Mouse (Mus musculus) brown adipose tissue, adult 24 weeks (tissue): Measurements from ENCODE around the gene Tfdp2. TPM values are rescaled to one million over a fixed set of nuclear protein-coding genes. Genes with fewer than 3 reads are reported as not detected.

Experiments used
- H3K27ac ChIP-seq: fragments of 200-500 bp; replicated peaks from 2 replicates; pipeline ENCODE4 v1.5.1; 2012; ENCODE audit warnings: low read depth, mild to moderate bottlenecking, low read length
- H3K4me1 ChIP-seq: fragments of 200-500 bp; 2 replicates; pipeline ENCODE4 v1.6.1; 2012; ENCODE audit warnings: low read length, mixed read lengths; ENCODE audit not compliant: control insufficient read depth, insufficient read depth, insufficient read length
- H3K4me3 ChIP-seq: fragments of 200-500 bp; 2 replicates; pipeline ENCODE4 v1.5.1; 2012; ENCODE audit warnings: low read depth, mild to moderate bottlenecking, low read length, moderate library complexity; ENCODE audit not compliant: insufficient read depth
- polyA plus RNA-seq: library from polyadenylated mRNA; stranded (reverse); fragments of >200 nt; gene quantifications from 2 replicates; pipeline ENCODE4 v1.2.4, GENCODE M21; 2012; ENCODE audit not compliant: missing spikeins, insufficient read depth, insufficient read length

Tfdp2 gene
- polyA plus RNA-seq, 1 experiment, result 23.8 TPM

DNA sequence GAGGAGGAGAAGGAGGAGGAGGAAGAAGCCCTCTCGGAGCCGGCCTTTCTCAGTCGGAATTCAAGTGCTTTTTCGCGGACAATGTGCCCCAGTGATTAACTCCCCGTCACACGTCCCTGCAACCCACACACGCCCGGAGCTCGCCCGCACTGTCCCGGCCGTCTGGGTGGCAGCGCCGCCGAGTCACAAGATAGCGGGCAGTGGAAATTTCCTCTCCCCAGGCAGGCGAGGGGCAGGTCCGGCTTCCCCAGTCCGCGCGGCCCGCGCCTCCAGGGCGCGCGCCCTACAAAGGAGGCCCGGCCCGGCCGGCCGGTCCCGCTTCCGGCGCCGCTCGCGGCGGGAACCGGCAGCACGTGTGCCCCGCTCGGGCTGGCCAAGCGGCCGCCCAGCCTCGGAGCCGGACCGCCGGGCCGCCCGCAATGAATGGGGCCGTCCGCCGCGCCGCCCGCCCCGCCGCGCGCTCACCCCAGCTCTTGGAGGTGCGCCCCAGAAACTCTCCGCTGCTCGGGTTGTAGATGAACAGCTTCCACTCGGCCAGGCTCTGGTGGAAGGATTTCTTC, 167.6 kb downstream of the Tfdp2 start:
- H3K27ac ChIP-seq, result peak overlapping the region; percentile 78
- peaks cover 8% of the 10 kb centered on the region for H3K4me1 ChIP-seq
- H3K4me3 ChIP-seq, result peak overlapping the region; percentile 100

DNA sequence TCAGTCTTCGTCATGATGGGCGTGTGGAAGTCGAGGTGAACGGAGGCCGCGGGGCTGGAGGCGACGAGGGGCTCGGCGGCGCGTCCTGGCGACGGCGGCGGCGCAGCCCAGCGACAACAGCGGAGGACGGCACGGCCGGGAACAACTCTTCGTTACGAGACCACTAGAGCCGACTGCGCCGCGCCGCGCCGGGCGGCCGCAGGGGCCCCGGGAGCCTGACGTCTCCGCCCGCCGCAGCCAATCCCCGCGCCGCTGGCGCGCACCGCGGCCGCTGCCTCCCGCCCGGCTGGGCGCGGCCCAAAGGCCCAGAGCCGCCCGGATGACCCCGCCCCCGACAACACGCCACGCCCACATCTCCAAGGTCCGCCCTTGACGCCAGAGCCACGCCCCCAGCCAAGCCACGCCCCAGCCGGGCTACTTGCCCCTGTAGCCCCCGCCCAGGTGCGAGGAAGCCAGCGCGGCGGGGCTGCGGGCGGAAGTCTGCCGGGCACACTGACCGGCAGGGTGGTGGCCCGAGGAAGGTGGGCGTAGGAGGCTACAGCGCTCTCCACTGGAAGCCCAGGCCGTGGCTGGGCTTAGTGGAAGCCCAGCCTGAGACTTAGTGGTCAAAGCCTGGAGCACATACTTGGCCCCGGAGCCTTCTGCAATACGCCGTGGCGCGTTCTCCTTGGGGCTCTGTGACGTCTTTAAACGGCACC, 168.2 kb downstream of the Tfdp2 start, which contains the start of gene Atp1b3:
Gene Atp1b3 (minus strand): TSS at position 302 of the 698 bp plus-strand sequence.
- Histone ChIP-seq H3K4me1 (peaks cover 6% of the 10 kb centered on the region), H3K27ac (peak within 1 kb of the TSS; percentile 78)

GRCm38 (mm10) chr9:96365271-96365872, 169.3 kb downstream of the Tfdp2 start:
- Histone ChIP-seq H3K4me3 (no peak overlapping the region), H3K27ac (peak overlapping the region; percentile 45; the same call in 1 of the 2 replicates), H3K4me1 (peaks cover 6% of the 10 kb centered on the region)

More for the DNA sequence above, 168.2 kb downstream of the Tfdp2 start, which contains the start of gene Atp1b3:
- peak within 1 kb of the TSS; percentile 100 for H3K4me3 ChIP-seq

GRCm38 (mm10) chr9:96369654-96370384, 173.7 kb downstream of the Tfdp2 start:
- Histone ChIP-seq H3K4me3 (no peak overlapping the region), H3K4me1 (peaks cover 3% of the 10 kb centered on the region; the same call in 1 of the 2 replicates), H3K27ac (no peak overlapping the region)

GRCm38 (mm10) chr9:96371075-96371474, 175.0 kb downstream of the Tfdp2 start:
- no peak overlapping the region for H3K4me3 ChIP-seq
- no peak overlapping the region for H3K27ac ChIP-seq
- H3K4me1 ChIP-seq, result no peaks in the 10 kb centered on the region

Other genes starting within 250 kb of the Tfdp2 start
- gene Xrn1, start 241.5 kb upstream of the Tfdp2 start, polyA plus RNA-seq, result 5.9 and 8.0 TPM in 2 replicates
- 3.9 and 4.1 TPM in 2 replicates for gene Gk5, start 76.9 kb upstream of the Tfdp2 start, polyA plus RNA-seq
- gene Atp1b3, start 168.2 kb downstream of the Tfdp2 start, polyA plus RNA-seq, result 158 and 181 TPM in 2 replicates